Mouse (Mus musculus) bone marrow macrophage, adult 2 months (primary cell): Measurements from ENCODE around the gene Zfp987.
"Not testable (repeated sequence)": the region's sequence is repeated elsewhere in the genome, so short reads cannot be mapped to it uniquely, and the experiment has no call there.

Experiments used
- CTCF ChIP-seq: IDR thresholded peaks from 2 replicates; pipeline ENCODE4 v1.5.1; 2012; ENCODE audit warnings: low read depth, mild to moderate bottlenecking, low read length, moderate library complexity
- POLR2A ChIP-seq: IDR thresholded peaks from 2 replicates; pipeline ENCODE4 v1.6.1; 2012; ENCODE audit warnings: mild to moderate bottlenecking, low read depth, low read length, borderline replicate concordance

- TF ChIP-seq CTCF, POLR2A: not testable (repeated sequence)
These were observed 35.1 kb upstream of the Zfp987 start for GRCm38 (mm10) chr4:146062021-146062420.
